Mouse (Mus musculus): ENCODE data around the gene Slco4a1.

Slco4a1 gene

DNA sequence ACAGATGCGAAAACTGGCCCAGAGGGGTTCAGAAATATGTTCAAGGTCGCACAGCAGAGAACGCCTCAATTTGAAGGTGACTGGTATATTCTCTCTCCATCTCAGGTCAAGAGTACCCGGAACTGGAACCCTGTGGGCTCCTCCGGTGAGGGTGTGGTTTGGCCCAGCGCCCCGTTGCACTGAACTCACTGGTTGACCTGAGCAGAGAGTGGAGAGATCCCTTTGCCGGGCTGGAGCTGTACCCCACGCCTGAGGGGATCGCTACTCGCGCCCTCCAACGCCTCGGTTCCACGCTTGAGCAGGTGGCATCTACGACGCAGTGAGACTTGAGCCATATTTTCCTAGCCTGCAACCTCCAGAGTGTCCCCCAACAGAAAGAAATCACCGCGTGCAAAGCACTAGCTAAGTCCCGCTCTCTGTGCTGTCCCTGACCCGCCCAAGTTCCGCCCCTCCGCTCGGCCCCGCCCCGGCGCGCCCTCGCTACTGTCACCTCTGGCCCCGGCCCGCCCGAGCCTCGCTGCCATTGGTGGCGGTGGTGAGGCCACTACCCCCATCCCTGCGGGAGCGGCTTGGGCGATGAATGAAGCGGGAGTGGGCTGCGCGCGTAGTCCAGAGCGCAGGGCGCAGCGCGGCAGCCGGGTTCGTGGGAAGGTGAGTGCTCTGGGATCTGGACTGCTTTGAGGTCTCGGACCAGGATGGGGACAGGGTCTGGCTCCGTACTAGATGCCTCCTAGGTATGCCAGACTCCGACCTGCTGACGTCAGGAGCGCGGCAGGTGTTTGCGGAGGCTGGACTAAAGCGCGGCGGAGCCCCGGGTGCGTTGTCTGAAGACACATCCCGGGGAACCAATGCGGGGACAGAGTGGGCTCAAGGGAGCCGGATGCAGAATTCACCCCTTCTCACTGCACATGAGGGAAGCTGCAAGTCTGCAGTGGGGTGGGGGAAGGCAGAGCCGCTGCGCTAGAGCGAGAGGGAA lies at the start of gene Slco4a1:
Slco4a1 (plus strand) TSS at position 523 of the 976 bp plus-strand sequence.
- DNase-seq (ENCODE audit: low spot score in 2 of 2), result peak; percentile 55 to 64

DNA sequence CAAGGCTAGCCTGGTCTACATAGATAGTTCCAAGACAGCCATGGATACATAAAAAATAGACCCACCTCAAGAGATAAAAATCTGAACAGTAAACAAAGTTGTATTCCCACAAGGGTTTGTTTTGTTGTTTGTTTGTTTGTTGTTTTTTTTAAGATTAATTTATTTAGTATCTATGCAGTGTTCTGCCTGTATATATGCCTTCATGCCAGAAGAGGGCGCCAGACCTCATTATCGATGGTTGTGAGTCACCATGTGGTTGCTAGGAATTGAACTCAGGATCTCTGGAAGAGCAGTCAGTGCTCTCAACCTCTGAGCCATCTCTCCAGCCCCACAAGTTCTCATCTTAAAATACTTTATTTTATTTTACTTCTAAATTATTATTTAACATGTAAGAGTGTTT lies 47.6 kb upstream of the Slco4a1 start:
- no peak for DNase-seq (ENCODE audit: low spot score in 2 of 2)

DNA sequence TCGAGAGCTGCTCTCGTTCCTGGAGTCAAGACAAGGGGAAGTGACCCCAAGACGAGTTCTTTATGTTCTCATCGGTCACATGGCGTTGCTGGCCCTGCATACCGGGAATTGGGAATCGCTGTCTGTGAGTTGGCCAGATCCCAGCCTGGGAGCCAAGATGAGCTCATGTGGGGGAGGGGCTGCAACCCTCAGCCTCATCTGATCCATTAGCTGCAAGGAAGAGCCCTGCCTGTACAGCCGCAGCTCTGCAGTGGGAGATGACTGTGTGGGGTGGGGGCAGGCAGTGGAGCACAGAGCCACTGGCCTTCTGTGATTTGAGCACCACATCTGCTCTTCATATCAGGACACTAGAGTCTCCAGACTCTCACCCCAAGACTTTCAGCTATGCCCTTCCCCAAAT lies 45.6 kb upstream of the Slco4a1 start:
- no peak for DNase-seq (ENCODE audit: low spot score in 2 of 2)

DNA sequence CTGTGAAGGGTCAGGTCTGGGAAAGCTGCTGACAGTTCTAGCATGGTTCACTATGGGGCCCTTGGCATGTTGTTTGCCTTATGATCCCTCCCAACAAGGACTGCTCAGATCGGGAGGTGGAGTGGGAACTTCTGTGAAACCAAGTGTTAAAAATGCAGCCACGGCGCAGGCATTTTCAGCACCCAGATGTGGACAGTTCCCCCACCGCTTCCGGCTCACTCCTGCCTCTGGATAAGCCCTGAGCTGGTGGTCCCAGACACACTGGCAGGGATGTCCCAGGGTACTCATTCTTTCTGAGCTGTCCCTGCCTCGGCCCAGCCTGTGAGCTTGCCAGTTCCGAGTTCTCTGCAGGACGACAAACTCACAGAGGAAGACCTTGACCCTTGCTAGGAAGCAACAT lies 45.0 kb upstream of the Slco4a1 start:
- DNase-seq (ENCODE audit: low spot score in 2 of 2), result no peak

DNA sequence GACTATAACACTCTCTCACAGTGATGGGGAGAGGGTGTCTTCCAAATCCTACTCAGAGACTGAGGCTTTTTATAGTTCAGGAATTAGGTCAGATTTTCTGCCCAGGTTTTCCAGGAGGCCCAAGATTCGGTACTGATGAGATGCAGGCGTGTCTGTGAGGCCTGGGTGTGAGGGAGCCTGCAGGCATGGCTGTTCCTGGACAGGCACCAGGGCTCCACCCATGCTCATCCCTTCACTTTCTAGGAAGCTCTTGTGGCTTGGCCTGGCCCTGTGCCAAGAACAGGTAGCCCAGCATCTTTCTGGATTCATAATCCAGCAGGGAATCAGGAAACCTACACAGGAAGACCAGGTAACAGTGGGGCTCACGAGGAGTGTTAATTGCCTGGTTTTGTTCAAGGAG lies 40.4 kb upstream of the Slco4a1 start:
- no peak for DNase-seq (ENCODE audit: low spot score in 2 of 2)

DNA sequence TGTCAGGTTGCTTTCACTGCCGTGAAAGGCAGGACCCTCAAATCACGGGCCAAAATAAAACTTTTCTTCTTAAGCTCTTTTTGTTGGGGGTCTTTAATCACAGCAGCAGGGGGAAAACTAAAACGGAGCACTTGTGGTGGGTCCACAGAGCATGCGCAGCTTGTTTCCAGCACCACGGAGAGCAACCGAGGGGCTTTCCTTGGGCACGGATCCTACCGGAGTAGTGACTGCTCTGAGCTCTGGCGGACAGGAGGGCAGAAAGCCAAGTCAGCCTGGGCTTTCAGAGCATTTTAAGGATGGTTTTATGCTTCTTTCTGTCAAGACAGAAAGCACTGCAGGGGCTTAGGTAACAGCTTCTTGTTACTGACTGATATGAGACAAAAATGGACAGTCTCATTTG lies 38.3 kb upstream of the Slco4a1 start:
- no peak for DNase-seq (ENCODE audit: low spot score in 2 of 2)

DNA sequence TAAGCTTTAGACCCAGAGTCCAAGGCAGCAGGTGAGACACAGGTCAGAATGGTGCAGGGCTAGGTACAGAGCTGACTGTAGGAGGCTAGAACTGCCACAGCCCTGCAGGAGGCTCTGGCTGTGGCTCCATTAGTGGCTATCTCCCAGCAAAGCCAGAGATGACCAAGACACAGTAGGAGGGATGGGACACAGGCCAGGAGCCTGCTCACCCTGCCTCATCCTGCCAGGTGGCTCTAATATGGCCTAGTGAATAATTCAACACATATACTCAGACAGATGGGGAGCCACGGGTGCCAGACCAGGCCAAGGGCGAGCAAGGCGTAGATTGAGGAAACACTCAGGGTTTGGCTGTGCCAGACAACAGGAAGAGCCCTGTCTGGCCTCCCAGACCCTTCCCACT lies 35.4 kb upstream of the Slco4a1 start:
- no peak for DNase-seq (ENCODE audit: low spot score in 2 of 2)

DNA sequence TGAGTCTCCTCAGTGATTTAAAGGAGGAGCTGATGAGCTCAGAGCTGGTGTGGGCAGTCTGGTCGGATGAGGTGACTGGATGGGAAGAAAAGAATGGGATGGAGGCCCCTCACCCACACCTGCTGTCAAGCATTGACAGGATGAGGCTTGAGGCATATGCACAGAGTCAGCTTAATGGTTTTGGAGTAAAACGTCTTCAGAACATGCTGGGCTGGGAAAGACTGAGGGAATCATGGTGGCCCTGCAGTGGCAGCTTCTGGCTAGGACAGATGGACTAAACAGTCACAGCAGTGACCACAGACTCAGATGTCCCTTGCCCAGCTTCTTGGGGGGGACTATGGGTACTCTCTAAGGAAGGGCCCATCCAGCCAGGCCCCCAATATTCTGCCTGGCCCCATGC lies 30.9 kb upstream of the Slco4a1 start:
- DNase-seq (ENCODE audit: low spot score in 2 of 2), result no peak

DNA sequence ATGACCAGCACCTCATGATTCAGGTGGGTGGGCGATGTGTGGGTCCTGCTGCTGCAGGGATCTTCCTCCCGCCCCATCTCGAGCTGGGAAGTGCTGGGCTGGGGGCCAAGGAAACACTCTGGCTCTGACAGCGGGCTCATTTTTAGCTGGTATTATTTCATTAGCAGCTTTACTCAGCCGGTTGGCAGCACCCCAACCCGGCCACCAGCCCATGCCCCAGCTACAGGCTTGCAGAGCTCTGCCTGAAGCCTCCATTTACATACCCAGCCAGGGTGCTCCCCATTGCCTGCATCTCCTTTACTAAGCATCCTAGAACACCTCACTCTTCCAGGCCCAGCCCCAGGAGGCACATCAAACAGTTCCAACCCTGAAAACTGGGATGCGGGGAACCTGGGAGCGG lies 29.0 kb upstream of the Slco4a1 start:
- peak; percentile 53 to 54 for DNase-seq (ENCODE audit: low spot score in 2 of 2)

DNA sequence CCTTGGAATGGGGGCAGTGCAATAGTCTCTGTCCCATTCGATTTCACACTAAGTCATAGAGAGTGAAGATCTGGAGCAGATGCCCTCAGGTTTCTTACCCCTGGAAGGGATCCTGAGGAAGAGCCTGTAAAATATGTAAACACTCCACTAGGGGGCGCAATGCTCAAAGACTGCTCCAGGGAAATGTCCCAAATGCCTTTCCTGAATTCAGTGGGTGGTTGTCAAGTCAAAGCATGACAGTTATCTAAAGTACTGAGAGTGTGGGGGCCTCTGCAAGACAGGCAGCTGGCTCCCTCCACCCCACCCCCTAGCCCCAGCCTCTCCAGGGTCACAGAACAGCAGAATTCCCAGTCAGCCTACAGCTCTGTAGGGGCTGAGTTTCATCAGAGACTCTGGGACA lies 27.7 kb upstream of the Slco4a1 start:
- DNase-seq (ENCODE audit: low spot score in 2 of 2), result no peak

DNA sequence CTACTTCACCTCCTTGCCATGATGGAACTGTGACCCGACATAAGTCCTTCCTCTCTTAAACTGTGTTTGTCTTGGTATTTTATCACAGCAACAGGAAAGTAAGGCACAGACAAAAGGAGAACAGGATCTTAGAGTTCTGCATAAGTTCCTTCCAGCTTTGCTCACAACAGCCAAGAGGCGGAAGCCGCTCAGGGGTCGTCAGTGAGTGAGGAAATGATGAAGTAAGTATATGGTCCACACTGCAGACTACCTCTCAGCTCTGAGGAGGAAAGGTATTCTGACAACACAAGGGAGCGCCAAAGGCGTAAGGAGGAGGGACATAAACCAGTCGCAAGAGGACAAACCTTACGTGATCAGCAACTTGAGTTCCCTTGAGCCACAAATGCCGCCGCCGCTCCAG lies 25.4 kb upstream of the Slco4a1 start:
- no peak for DNase-seq (ENCODE audit: low spot score in 2 of 2)

DNA sequence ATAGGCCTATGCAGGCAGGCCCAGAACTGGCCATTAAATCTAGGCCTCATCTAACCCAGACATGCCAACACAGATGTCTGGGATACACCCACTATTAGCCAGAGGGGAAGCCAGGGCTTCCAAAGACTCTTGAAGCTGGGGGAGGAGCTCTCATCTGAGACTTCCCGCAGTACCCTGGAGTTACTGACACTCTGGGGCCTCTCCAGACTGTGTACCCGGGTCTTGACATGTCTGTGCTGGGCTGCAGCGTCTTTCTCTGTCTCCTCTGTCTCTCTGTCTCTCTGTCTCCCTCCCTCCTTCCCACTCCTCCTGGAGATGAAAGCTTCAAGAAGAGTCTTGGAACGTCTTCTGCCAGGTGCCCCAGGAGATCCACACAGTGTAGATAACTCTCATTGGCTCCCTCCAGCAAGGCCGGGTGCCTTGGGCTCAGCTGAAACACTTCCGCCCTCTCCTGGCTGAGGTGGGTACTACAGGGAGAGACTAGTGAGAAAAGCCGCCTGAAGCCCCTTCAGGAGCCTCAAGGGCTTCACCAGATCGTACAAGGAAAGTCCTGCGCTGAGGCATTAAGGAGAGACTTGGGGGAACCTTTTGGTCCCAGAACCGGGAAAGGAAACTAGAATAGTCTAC lies 23.9 kb upstream of the Slco4a1 start:
- peak; percentile 87 to 88 for DNase-seq (ENCODE audit: low spot score in 2 of 2)

DNA sequence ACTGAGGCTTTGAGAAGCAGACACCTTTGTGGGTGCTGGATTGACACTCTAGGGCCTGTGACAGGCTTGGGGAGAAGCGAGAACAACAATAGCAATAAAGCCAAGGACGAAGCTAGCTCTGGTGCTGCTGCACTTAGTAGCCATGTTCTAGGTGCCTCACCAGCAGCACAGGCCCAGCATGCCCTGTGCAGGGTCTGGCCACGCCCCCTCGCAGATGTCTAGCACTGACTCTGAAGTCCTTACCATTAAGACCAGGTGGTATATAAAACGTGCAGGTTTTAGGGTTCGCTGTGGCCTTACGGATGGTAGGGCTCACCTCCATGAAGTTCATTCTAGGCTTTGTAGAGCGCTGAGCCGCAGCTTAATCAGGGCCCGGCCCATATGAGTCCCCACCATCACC lies 23.3 kb upstream of the Slco4a1 start:
- no peak for DNase-seq (ENCODE audit: low spot score in 2 of 2)

DNA sequence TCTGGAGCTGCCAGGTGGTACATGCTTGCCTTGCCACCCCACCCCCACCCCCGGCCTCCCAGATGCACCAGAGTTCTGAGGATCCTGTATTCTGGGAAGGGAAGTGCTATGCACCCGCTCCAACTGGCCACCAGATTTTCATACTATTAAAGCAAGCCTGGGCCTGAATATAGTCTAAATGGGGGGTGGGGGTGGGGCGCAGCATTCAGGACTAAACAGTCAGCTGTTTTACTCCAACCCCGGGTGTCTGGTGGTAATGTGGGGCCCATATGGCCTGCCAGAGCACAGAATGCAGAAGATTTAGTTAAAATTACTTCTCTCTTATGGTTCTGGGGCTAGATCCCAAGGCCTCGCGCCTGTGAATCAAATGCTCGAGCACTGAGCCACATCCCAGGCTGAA lies 22.7 kb upstream of the Slco4a1 start:
- DNase-seq (ENCODE audit: low spot score in 2 of 2), result no peak

DNA sequence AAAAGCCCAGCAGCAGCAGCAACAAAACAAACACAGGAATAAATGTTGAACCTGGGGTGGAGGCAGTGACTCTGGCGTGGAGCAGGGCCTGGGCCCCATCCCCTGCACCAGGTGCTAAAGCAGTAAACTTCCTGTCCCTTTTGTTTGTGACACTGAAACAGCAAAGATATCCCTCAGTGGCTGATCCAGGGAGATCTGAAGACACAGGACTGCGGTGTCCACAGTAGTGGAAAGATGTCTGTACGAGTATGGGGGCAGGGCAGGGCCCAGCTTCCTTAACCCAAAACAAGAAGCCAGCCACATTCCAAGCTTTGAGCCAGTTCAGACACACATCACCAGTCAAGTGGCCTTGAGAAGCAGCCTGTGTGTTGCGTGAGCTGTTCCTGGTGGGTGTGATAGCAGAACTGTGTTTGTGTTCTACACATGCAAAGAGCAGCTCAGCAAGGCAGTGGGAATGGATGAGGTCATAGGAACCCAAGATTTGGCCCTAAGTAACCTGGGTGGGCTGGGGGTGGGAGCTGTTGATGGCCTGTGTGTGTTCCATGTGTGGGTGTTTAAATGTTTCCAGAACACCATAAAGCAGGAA lies 20.6 kb upstream of the Slco4a1 start:
- DNase-seq (ENCODE audit: low spot score in 2 of 2), result no peak

DNA sequence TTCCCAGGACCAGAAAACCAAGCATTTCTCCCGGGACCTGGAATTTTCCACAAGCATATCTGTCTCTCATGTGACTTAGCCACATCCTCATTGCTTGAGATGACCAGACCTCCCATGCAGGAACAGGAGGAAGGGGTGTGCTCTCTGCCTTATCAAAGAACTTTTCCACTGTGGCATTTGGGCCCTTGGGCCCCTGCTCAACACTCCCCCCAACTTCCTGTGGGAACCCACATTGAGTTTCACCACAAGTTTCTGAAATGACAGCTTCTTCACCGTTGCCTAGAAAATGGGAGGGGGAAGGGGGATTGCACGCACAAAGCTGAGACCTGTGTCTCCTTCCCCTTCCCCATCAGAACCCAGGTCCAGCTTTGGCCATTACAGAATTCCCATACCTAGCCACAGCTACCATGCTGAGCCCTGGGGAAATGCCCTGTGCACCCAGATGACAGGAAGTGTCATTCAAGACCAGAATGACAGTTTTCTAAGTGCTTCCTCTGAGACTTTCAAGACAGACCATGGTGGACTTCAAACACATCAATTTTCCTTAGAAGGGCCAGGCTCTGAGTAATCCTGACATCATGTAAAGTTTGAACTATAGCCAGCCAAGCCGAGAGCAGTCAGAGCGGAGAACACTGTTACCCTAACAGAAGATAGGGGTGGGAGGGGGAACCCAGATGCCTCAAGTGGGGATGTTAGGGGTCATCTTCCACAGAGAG lies 18.7 kb upstream of the Slco4a1 start:
- no peak for DNase-seq (ENCODE audit: low spot score in 2 of 2)

DNA sequence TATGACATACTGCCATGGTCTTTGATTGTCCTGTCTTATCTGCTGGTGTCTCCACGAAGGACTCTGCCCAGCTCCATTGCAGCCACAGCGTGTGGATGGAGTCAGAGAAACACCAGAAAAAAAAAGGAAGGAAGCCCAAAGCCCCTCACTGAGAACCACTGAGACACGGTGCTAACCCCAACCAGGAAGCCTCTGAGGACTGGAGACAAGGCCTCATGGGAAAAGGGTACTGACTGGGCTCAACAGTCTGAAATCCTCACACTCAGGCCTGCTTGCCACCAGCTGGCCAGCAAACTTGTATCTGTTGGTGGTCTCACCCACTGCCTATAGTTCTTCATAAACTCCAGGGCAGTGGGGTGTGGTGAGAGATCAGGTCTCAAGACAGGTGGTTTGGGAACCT lies 16.3 kb upstream of the Slco4a1 start:
- no peak for DNase-seq (ENCODE audit: low spot score in 2 of 2)

DNA sequence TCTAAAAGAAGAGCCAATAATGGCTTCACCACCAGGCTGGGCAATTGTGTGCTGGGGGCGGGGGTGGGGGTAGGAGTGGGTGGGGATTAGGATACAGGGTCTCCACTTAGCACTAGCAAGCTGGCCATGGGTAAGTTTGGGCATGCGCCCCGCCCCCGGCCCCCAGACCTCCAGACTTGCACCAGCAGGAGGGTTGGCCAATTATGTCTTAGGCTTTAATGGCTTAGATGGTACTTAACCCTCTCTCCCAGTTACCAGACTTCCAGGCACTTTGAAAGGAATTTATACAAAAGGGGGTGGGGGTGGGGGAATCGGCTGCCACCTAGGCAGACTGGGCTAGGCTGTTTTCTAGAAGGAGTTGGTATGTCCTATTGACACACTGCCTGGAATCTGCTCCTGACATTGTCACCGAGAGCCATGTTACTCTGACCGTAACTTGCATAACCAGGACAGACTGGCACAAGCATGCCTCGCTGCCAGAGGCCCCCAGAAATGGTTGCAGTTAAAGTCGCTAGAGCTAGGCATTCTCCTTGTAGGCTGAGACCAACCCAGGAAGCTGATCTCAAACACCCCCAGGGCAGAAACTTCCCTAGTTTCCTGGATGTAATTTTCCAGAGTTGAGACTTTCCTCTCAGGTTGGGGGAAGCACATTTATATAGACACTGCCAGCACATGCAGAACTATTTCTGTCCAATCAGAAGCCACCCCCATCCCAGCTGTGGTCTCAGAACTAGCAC lies 15.3 kb upstream of the Slco4a1 start:
- no peak for DNase-seq (ENCODE audit: low spot score in 2 of 2)

DNA sequence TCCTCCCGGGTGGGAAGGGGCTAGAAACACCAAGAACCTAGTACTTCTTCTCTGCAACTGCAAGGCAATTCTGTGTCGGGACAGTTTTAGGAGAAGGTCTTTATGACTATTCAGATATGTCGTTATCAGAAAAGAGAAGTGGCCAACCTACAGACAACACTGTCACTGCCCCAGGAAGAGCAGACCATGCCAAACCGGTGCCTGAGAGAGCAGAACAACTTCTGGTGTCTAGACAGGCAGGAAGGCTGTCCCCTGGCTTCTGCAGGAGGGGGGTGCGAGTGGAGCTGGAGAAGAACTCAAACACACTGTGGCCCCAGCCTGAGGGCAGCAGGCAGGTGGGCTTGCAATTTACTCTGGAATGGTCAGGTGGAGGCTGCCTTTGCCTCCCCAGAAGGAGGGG lies 14.0 kb upstream of the Slco4a1 start:
- DNase-seq (ENCODE audit: low spot score in 2 of 2), result no peak

DNA sequence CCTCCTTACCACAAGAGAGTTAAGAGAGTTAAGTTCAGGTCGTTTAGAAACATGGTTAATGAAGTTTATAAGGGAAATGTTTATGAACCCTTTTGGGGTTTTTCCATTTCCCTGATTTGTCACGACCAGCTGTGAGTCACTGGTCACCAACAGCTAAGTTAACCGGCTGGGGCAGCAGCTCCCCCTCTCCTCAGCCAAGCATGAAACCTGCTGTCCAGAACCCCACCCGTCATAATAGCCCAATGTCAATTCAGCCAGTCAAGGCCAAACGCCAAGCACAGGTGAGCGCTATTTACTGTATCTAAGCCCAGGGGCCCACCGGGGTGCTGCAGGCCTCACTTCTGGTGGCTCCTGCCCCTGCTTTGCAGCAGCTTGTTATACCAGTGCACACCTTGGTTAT lies 12.2 kb upstream of the Slco4a1 start:
- DNase-seq (ENCODE audit: low spot score in 2 of 2), result no peak

DNA sequence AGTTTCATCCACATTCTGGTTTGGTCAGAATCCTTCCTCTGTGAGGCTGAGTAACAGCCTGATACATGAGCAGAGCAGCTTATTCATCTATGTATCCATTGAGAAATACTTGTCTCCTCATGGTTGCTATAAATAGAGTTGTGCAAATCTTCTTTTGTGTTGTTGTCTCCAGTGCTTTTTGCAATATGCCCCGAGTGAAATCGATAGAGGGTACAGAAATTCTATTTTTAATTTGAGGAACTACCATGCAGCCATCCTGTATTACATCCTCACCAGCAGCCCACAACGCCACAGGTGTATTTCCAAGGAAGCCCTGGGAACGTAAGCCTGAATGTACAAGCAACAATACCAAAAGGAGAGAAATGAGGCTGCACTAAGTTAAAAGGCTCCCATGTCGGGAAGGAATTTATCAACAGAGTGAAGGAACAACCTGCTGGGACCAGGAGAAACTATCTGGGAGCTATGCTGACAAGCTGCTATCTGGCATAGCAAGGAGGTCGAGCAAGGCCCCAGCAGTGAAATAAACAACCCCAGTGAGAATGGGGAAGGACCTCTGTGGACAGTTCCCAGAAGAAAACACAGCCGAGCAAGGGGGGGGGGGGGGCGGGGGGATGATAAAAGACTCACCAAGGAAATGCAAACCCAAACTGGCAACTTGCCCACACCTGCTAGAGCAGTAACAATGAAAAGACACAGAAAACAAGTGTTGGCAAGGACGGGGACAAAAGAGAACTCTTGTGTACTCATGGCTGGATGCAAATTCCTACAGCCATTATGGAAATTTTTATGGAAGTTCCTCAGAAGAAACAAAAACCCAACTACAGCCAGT lies 10.9 kb upstream of the Slco4a1 start:
- no peak for DNase-seq (ENCODE audit: low spot score in 2 of 2)

All from frontal cortex, postnatal 36 days (tissue).